Mouse (Mus musculus): ENCODE results near the gene Srpr.

Srpr gene

DNA sequence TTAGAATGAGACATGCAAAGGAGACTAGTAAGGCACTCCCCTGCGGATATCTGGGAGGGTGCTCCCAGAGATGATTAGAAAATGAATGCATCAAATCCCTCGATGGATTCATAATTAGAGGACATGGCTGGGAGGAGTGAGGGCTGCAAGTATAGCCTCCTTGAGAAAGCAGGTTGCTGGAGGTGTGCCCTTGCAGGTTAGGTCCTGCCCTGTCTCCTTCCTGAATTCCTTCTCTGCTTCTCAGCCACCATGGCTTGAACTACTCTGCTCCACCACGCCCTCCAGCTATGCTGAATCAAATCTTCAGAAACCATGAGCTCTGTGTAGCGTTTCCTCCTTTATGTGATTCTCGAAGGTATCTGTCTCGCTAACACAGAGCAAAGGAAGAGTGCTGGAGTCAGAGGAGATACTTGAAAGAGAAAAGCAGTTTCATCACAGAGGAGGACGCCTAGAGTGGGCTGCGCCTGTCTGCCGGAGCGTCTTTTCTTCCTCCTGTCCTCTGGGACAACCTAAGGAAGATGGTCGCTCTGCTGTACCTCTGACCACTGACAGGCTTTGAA is 6.9 kb upstream of the Srpr start:
- no peak for DNase-seq

DNA sequence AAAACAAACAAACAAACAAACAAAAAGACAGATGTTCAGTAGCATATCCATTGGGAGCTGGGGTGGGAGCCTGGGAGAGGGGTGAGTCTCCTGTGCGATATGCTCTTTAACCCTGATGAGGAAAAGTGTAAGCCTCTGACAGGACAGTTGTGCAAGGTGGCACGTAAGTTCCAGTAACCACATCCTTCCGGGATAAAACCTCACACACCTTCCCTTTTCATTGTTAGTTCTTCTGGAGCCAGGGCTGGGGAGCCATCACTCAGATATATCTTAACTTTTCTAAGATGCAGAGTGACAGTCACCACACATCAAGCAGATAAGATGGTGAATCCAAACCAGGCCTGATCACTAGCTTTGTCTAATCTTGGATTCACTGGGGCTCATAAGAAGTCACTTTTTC is 5.9 kb upstream of the Srpr start:
- no peak for DNase-seq

- DNase-seq, result no peak
Observed at GRCm38 (mm10) chr9:35197625-35198024, 2.4 kb upstream of the Srpr start.

- DNase-seq, result no peak
Observed at GRCm38 (mm10) chr9:35198351-35198750, 1.6 kb upstream of the Srpr start.

DNA sequence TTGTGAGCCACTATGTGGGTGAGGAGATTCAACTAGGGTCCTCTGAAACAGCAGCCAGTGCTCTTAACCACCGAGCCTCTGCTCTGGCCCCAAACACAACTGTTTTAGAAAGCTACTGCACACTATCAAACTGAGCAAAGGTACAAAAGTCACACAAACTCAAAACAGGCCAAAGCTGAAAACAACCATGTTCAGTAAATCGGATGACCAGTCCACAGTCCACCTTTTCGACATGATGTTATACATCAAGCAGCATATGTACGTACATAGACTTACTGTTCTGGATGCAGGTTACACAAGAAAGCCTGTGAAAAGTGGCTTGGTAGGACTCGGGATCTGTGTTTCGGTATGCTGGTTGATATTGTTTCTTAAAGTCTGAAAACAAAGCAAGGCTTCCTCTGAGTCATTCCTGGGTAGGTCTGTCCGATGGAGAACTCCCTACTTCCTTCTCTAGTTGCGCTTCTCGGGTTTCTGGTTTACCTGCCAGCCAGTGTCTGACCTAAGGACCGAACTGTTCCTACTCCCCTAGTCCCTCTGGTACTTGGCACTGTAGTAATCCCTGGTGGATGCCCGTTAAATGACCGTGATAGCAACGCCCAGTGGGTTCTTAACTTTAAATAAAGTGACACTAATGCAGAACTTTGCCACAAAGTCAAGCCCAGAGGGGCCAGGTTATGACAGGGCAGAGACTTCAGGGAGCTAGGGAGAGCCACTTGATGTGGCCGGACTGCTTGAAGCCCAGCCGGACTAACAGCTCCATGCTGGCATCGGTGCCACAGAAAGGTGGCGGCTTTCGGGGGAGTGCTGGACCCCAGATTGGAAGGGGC is 817 bp upstream of the Srpr start:
- no peak for DNase-seq

- no peak for DNase-seq
Observed at GRCm38 (mm10) chr9:35200529-35201060, 620 bp downstream of the Srpr start.

GRCm38 (mm10) chr9:35203536-35203935 is 3.6 kb downstream of the Srpr start:
- no peak for DNase-seq

DNA sequence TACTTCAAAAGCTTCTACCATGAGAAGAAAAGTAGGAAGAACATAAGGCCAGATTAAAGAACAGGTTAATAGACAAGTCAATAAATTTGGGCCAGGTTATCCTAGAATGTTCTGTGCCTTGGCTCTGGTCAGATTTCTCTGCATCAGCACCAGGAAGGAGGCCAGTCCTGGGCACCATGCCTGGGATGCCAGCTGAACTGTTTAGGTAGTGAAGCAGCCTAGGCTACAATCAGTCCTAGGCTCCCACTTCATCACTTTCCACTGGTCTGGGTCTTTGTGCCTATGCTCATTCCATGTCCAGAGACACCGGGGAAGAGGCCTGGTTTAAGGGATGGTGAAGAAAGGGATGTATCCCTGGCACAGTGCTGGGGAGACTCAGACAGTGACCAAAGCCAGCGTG is 4.4 kb downstream of the Srpr start:
- DNase-seq, result no peak

DNA sequence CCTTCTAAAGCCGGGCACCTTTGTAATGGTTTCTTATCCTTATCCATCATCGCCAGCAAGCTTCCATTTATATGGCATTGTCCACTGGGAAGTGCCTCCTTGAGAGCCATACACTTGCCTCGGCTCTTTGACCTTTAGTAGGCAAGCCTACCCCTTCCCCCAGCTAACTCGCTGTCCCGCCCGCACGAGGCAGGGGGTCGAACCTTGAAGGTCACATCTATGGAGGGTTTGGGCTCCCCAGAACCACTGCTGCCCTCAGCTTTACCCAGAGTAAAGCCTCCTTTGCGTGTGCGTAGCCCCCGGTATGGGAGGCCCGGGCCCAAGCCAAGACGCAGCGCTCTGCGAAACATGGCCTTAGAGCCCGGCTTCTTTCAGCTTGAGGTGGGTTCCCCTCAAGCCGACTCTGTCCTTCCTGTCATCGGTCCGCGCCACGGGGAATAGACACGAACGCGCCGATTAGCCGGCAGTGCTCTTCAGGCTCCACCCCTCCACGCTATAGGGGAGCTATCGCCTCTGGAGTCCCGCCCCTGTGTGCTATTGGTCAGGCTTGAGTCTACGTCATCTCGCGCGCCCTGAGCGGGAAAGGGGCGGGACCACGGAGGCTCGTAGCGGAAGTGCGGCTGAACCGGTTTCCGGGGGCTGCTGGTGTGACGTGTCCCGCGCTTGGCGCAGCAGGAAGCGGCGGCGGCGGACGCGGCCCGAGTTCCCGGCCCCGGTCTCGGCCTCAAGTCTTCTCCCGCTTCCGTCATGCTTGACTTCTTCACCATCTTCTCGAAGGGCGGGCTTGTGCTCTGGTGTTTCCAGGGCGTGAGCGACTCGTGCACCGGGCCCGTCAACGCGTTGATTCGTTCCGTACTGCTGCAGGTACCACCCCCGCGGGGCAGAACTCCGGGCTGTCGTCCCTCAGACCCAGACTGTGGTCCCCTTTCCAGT is 10.8 kb downstream of the Srpr start, which contains the start of gene Foxred1:
Gene Foxred1 (minus strand): TSS at position 514 of the 933 bp plus-strand sequence.
- DNase-seq, result peak; percentile 99

GRCm38 (mm10) chr9:35211573-35212511 is 11.9 kb downstream of the Srpr start:
- no peak for DNase-seq

- no peak for DNase-seq
Observed at GRCm38 (mm10) chr9:35217963-35218362, 18.0 kb downstream of the Srpr start.

GRCm38 (mm10) chr9:35223466-35223865 is 23.5 kb downstream of the Srpr start:
- no peak for DNase-seq

DNA sequence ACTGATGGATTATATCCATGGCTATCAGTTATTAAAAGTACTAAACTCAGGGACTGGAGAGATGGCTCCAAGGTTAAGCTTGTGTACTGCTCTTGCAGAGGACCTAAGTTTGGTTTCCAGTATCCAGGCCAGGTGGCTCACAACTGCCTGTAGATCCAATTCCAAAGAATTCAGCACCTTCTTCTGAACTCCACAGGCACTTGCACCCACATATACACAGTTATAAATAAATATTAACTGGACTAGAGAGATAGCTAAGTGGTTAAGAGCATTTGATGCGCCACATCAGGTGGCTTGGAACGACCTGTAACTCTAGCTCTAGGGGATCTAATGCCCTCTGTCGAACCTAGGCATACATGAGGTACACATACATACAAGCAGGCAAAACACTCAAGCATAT is 28.7 kb downstream of the Srpr start:
- no peak for DNase-seq

DNA sequence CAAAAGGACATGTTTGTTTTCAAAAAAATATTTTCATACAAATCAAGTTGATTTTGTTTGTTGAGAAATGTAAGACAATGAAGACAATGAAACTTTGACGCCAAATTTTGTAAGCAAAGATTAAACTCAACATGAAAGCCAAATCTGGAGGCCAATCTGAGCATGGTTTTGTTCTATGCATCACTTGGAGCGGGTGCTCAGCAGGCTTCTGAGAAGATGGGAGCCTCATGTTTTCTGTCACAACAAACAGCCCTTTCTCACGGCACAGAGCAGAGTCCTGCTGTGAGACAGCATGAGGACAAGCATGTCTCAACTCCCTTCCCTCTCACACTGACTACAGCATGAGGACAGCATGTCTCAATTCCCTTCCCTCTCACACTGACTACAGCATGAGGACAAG is 36.0 kb downstream of the Srpr start:
- DNase-seq, result no peak

DNA sequence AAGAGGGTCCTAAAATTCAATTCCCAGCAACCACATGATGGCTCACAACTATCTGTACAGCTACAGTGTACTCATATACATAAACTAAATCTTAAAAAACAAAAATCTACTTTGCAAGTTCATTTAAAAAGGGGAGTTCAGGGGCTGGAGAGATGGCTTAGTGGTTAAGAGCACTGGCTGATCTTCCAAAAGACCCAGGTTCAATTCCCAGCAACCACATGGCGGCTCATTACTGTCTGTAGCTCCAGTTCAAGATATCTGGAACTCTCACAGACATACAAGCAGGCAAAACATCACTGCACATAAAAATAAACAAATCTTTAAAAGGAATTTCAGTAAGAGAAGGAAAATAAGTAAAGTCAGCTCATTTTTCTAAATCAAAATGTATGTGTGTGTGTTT is 38.4 kb downstream of the Srpr start:
- DNase-seq, result no peak

DNA sequence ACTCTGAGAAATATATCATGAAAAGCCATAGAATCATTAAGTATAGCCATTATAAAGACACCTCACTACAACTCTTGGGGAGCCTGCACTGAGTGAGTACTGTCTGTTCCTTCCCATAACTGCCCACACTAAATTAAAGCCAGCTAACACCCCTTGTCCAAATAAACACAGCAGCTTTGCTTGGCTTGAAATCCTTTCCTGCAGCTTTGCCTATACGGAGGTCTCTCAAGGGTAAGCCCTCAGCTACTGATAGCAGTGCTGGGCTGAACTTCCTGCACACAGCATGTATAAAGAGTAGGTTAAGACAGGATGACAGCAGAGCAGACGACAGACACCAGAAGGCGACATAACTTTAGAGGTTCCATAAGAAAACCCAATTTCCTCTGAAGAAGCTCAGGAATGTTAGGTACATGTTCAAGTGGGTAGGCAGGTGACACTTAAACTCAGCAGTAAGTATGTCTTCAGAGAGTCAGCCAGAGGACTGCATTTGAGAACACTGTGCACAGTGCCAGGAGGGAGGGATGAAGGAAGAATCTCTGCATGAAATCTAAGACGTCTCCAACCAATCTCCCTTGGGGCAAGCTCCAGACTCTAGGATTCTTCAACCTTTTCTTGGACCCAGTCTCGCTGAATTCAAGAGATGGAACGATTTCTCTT is 39.1 kb downstream of the Srpr start:
- DNase-seq, result no peak

DNA sequence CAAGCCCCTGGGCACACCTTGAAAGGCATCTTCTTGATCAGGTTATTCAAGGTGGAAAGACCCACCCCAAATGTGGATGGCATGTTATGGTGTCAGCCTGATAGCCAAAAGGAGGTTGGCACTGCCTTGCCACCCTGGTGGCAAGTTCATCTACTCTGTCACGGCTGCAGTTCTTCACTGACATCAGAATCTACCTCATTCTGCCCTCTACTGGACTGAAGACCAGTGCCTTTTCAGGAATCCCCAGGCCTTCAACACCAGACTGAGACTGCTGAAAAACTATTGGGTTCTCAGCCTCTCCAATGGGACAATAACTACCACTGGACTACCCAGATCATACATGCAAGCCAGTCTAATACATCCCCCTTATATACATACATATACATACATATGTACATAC is 39.8 kb downstream of the Srpr start:
- DNase-seq, result no peak

DNA sequence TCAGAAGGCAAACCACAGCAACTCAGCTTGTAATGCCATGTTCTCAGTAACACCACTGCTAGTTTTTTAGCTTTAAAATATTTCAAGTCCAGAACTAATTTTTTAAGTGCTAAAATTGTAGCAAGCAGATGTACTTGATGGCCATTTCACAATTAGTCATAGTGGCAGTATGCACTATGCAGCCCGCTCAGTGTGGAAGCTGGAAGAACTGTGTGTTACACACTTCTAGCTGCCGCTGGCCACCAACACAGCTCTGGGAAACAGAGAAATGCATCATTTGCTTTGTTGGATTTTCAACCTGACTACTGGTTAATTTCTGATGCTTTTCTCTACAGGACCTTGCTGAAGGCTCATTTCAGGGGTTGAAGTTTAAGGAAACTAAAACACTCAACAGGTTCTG is 47.4 kb downstream of the Srpr start:
- no peak for DNase-seq

- DNase-seq, result no peak
Observed at GRCm38 (mm10) chr9:35249476-35249875, 49.5 kb downstream of the Srpr start.

- DNase-seq, result no peak
Observed at GRCm38 (mm10) chr9:35257365-35257764, 57.4 kb downstream of the Srpr start.

- no peak for DNase-seq
Observed at GRCm38 (mm10) chr9:35262418-35262817, 62.4 kb downstream of the Srpr start.

DNA sequence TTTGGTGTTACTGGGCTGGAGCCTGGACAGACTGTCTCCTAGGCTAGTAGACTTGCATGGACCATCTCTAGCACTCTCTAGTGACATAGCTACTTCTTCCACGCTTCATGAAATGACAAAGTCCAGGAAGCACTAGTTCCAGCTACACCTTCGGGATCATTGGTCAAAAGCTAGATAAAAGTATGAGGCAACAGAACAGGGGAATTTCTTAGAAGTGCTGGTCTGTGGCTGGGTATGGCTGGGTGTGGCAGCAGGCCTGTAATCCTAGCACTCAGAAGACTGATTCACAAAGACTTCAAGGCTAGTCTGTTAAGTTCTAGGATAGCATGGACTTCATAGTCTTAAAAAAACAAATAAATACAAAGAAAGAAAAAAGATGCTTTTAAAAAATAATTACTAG is 63.5 kb downstream of the Srpr start:
- no peak for DNase-seq
